Mouse (Mus musculus) heart, adult 2 months (tissue): ENCODE measurements around the gene Pmis2. TPM values are rescaled to one million over a fixed set of nuclear protein-coding genes. Genes with fewer than 3 reads are reported as not detected.
A peak's percentile ranks its signal among the peaks of the same experiment; 100 is the strongest.

Source experiments
- DNase-seq, 2 experiments: peaks; one replicate each; pipeline ENCODE4 v3.0.0; 2021
- H3K27ac ChIP-seq: fragments of 200-600 bp; 2 replicates; pipeline ENCODE4 v1.8.1; 2022
- H3K27me3 ChIP-seq: fragments of 200-500 bp; 2 replicates; pipeline ENCODE4 v1.6.1; 2012; ENCODE audit warnings: mild to moderate bottlenecking, low read length, inconsistent platforms, mixed read lengths; ENCODE audit not compliant: control insufficient read depth, insufficient read depth
- H3K36me3 ChIP-seq: fragments of 200-500 bp; 2 replicates; pipeline ENCODE4 v1.6.1; 2012; ENCODE audit warnings: low read length, inconsistent platforms; ENCODE audit not compliant: control insufficient read depth, insufficient read depth
- H3K4me1 ChIP-seq: fragments of 200-500 bp; 2 replicates; pipeline ENCODE4 v1.6.1; 2011; ENCODE audit warnings: low read length; ENCODE audit not compliant: control insufficient read depth, insufficient read depth
- H3K4me3 ChIP-seq: fragments of 200-600 bp; 2 replicates; pipeline ENCODE4 v1.8.1; 2022
- H3K79me2 ChIP-seq: fragments of 200-500 bp; replicated peaks from 2 replicates; pipeline ENCODE4 v1.6.1; 2012; ENCODE audit warnings: mild to moderate bottlenecking, inconsistent platforms, low read length, moderate library complexity, mixed read lengths; ENCODE audit not compliant: control insufficient read depth, insufficient read depth
- H3K9ac ChIP-seq: fragments of 200-500 bp; 2 replicates; pipeline ENCODE4 v1.6.1; 2012; ENCODE audit warnings: low read depth, mild to moderate bottlenecking, control low read depth, inconsistent platforms, low read length, mixed read lengths
- CTCF ChIP-seq: fragments of 200-600 bp; IDR thresholded peaks from 2 replicates; pipeline ENCODE4 v1.8.1; 2022; ENCODE audit warnings: antibody characterized with exemption, mild to moderate bottlenecking, moderate library complexity
- EP300 ChIP-seq: fragments of 200-500 bp; IDR thresholded peaks from 2 replicates; pipeline ENCODE4 v1.6.1; 2011; ENCODE audit warnings: low read depth, low read length, control low read depth; ENCODE audit not compliant: insufficient read depth
- POLR2A ChIP-seq: fragments of 200-500 bp; IDR thresholded peaks from 2 replicates; pipeline ENCODE4 v1.6.1; 2011; ENCODE audit warnings: mild to moderate bottlenecking, low read depth, low read length, control low read depth; ENCODE audit not compliant: insufficient read depth
- WGBS: fragments of 180-500 bp; shearing (Covaris S2); methylation state at CpG from one replicate; pipeline ENCODE4 v1.1.7; 2018; 5-methylcytosine and 5-hydroxymethylcytosine counted together
- intact Hi-C: fragments of 180-260 bp; cut with DNase I; formaldehyde crosslinking; loops from one replicate; pipeline ENCODE4 v1.15.1; 2025
- polyA plus RNA-seq: library from polyadenylated mRNA; depleted of rRNA; stranded (reverse); fragments of >200 nt; gene quantifications from 2 replicates; pipeline ENCODE4 v1.2.3, GENCODE M21; 2012
- total RNA-seq, 2 experiments: library from RNA; stranded (reverse); gene quantifications; 2 replicates each; pipeline ENCODE4 v1.2.3; 2021

Pmis2 gene
- total and polyA plus RNA-seq, 3 experiments: 0.52 TPM; not detected in 2

- H3K27ac ChIP-seq: no peak overlapping the region
- intact Hi-C loops: no loop called here
Measured at GRCm38 (mm10) chr7:30639083-30639482, 32.3 kb downstream of the Pmis2 start.

GRCm38 (mm10) chr7:30636395-30636794 lies 35.0 kb downstream of the Pmis2 start:
- Histone ChIP-seq H3K36me3 (no peaks in the 10 kb centered on the region), H3K79me2 (no peaks in the 10 kb centered on the region), H3K27ac (no peak overlapping the region), H3K27me3 (peaks cover 15% of the 10 kb centered on the region), H3K9ac (no peak overlapping the region), H3K4me1 (no peaks in the 10 kb centered on the region), H3K4me3 (no peak overlapping the region)
- intact Hi-C loops: no loop called here
- WGBS: 12% methylated on average over 11 of the region's 11 CpGs
- DNase-seq: no peak
- no peak for TF ChIP-seq EP300
- TF ChIP-seq CTCF: no peak
- TF ChIP-seq POLR2A: no peak

More at GRCm38 (mm10) chr7:30639083-30639482, 32.3 kb downstream of the Pmis2 start:
- no peak for DNase-seq
- H3K9ac ChIP-seq: no peak overlapping the region
- no peak for TF ChIP-seq POLR2A
- no peak for TF ChIP-seq CTCF
- no peak for TF ChIP-seq EP300
- WGBS: 12% methylated on average over 4 of the region's 4 CpGs
- H3K4me3 ChIP-seq: no peak overlapping the region
- no peaks in the 10 kb centered on the region for H3K36me3 ChIP-seq
- no peaks in the 10 kb centered on the region for H3K4me1 ChIP-seq
- no peaks in the 10 kb centered on the region for H3K79me2 ChIP-seq
- peaks cover 10% of the 10 kb centered on the region for H3K27me3 ChIP-seq

DNA sequence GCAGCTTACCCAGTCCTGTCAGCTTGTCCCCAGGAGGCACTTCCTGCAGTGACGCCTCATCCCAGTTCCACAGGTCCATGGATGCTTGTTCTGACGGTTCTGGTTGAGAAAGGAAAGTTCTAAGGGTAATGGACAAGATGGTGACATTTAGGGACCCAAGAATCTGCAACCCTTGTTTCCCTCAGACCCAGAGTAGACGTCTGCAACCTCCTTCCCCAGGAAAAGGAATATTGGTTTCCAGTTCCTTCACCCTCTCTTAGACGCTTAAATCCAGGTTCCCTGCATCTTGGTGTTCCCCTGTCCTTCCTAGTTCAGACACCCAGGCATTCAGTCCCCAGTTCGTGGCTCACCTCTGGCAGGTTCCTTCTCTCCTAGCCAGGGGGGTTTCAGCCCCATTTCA lies 35.7 kb downstream of the Pmis2 start, which contains the start of gene Etv2:
Gene Etv2 (minus strand): TSS at position 101 of the 400 bp plus-strand sequence.
- Histone ChIP-seq H3K4me3 (no peak within 1 kb of the TSS), H3K9ac (no peak within 1 kb of the TSS), H3K27me3 (peaks cover 15% of the 10 kb centered on the region), H3K36me3 (no peaks in the 10 kb centered on the region), H3K4me1 (no peaks in the 10 kb centered on the region), H3K27ac (no peak within 1 kb of the TSS), H3K79me2 (no peaks in the 10 kb centered on the region)
- TF ChIP-seq CTCF (no peak), POLR2A (no peak), EP300 (no peak)
- intact Hi-C loops: no loop called here
- no peak for DNase-seq
- WGBS: 2% methylated on average over 5 of the region's 5 CpGs

DNA sequence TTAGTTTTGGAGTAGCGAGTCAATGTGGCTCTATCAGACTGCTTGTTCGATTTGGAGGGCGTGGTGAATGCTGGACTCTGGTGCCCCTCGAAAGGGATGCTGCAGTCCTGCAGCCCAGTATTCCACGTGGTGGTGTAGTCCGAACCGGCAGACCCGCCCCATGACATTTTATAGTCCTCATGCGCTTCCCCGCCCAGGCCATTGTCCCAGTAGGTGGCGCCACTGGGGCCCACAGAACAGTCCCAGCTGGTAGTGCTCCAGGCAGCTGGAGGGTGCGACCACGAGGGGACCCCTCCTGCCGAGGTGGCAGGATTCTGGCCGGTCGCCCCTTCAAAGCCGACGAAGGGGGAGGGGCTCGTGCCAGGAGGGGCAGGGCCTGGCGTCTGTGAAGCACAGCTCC lies 36.8 kb downstream of the Pmis2 start:
- intact Hi-C loops: no loop called here
- WGBS: 2% methylated on average over 20 of the region's 20 CpGs
- Histone ChIP-seq H3K27me3 (peaks cover 15% of the 10 kb centered on the region), H3K4me3 (no peak overlapping the region), H3K4me1 (no peaks in the 10 kb centered on the region), H3K79me2 (no peaks in the 10 kb centered on the region), H3K27ac (no peak overlapping the region), H3K36me3 (no peaks in the 10 kb centered on the region), H3K9ac (no peak overlapping the region)
- peak; percentile 18 to 42 for DNase-seq
- TF ChIP-seq CTCF (peak; percentile 58), POLR2A (no peak), EP300 (no peak)

- Histone ChIP-seq H3K4me1 (no peaks in the 10 kb centered on the region), H3K9ac (no peak overlapping the region), H3K4me3 (no peak overlapping the region), H3K79me2 (no peaks in the 10 kb centered on the region), H3K27ac (no peak overlapping the region), H3K36me3 (no peaks in the 10 kb centered on the region), H3K27me3 (peaks cover 15% of the 10 kb centered on the region)
- intact Hi-C loops: no loop called here
- DNase-seq: no peak
- WGBS: 14% methylated on average over 27 of the region's 27 CpGs
- TF ChIP-seq POLR2A: no peak
- TF ChIP-seq CTCF: no peak
- no peak for TF ChIP-seq EP300
Measured at GRCm38 (mm10) chr7:30633762-30634412, 37.5 kb downstream of the Pmis2 start.

DNA sequence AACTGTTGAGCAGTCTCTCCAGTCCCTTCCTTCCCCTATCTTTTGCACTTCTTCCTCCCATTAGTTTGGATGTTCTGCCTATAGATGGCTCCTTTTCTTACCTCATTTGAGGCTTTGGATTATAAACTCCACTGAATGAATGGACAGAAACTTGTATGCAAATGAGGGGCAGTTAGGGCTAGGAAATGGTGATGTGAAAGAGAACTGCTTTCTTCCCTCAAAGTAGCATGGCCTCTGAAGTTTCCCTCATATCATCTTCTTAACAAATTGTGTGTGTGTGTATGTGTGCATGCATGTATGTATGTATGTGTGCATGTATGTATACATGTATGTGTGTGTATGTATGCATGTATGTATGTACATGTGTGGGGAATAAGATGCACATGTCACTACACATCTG lies 42.4 kb downstream of the Pmis2 start:
- no peak for TF ChIP-seq EP300
- no peak for TF ChIP-seq POLR2A
- no peak for TF ChIP-seq CTCF
- peaks cover 4% of the 10 kb centered on the region; the same call in 1 of the 2 replicates for H3K27me3 ChIP-seq
- intact Hi-C loops: no loop called here

More for the DNA sequence above, 42.4 kb downstream of the Pmis2 start:
- no peaks in the 10 kb centered on the region; the same call in none of the 2 replicates for H3K79me2 ChIP-seq
- no peak overlapping the region for H3K4me3 ChIP-seq
- no peak overlapping the region for H3K27ac ChIP-seq
- H3K9ac ChIP-seq: no peak overlapping the region
- H3K4me1 ChIP-seq: peaks cover 4% of the 10 kb centered on the region
- H3K36me3 ChIP-seq: peaks cover 7% of the 10 kb centered on the region
- DNase-seq: no peak
